Mouse (Mus musculus): Measurements from ENCODE around the gene Pigg.

Gene Pigg

GRCm38 (mm10) chr5:108354056-108354455 lies 41.6 kb downstream of the Pigg start:
- no peak for DNase-seq (ENCODE audit: low spot score in 2 of 2)

- DNase-seq (ENCODE audit: low spot score in 2 of 2) = no peak
These were observed 45.5 kb downstream of the Pigg start for GRCm38 (mm10) chr5:108357862-108358261.

GRCm38 (mm10) chr5:108359491-108359890 lies 47.1 kb downstream of the Pigg start:
- no peak for DNase-seq (ENCODE audit: low spot score in 2 of 2)

GRCm38 (mm10) chr5:108360211-108360610 lies 47.8 kb downstream of the Pigg start:
- no peak for DNase-seq (ENCODE audit: low spot score in 2 of 2)

GRCm38 (mm10) chr5:108362330-108362729 lies 49.9 kb downstream of the Pigg start:
- DNase-seq (ENCODE audit: low spot score in 2 of 2) = no peak

GRCm38 (mm10) chr5:108366328-108366983 lies 54.0 kb downstream of the Pigg start:
- peak in 1 of 2 experiments; percentile 24 for DNase-seq (ENCODE audit: low spot score in 2 of 2)

- DNase-seq (ENCODE audit: low spot score in 2 of 2) = peak in 1 of 2 experiments; percentile 52
These were observed 54.8 kb downstream of the Pigg start for GRCm38 (mm10) chr5:108366984-108367841.

- DNase-seq (ENCODE audit: low spot score in 2 of 2) = peak; percentile 35 to 46
These were observed 55.5 kb downstream of the Pigg start, which contains the start of gene Gm42517 for GRCm38 (mm10) chr5:108367871-108368332. Gene Gm42517 (minus strand): TSS chr5:108367922.

GRCm38 (mm10) chr5:108368446-108368845 lies 56.0 kb downstream of the Pigg start:
- no peak for DNase-seq (ENCODE audit: low spot score in 2 of 2)

GRCm38 (mm10) chr5:108368851-108369621 lies 56.6 kb downstream of the Pigg start:
- DNase-seq (ENCODE audit: low spot score in 2 of 2) = peak; percentile 81 to 88

GRCm38 (mm10) chr5:108369964-108370363 lies 57.6 kb downstream of the Pigg start:
- no peak for DNase-seq (ENCODE audit: low spot score in 2 of 2)

GRCm38 (mm10) chr5:108374079-108374478 lies 61.7 kb downstream of the Pigg start:
- no peak for DNase-seq (ENCODE audit: low spot score in 2 of 2)

GRCm38 (mm10) chr5:108376059-108376458 lies 63.6 kb downstream of the Pigg start:
- DNase-seq (ENCODE audit: low spot score in 2 of 2) = no peak

- DNase-seq (ENCODE audit: low spot score in 2 of 2) = no peak
These were observed 65.9 kb downstream of the Pigg start for GRCm38 (mm10) chr5:108378346-108378745.

- no peak for DNase-seq (ENCODE audit: low spot score in 2 of 2)
These were observed 73.2 kb downstream of the Pigg start for GRCm38 (mm10) chr5:108385632-108386031.

- DNase-seq (ENCODE audit: low spot score in 2 of 2) = no peak
These were observed 74.0 kb downstream of the Pigg start for GRCm38 (mm10) chr5:108386449-108386848.

- no peak for DNase-seq (ENCODE audit: low spot score in 2 of 2)
These were observed 75.8 kb downstream of the Pigg start, which contains the start of gene Pde6b for GRCm38 (mm10) chr5:108388201-108388600. Gene Pde6b (plus strand): TSS chr5:108388391.

- no peak for DNase-seq (ENCODE audit: low spot score in 2 of 2)
These were observed 77.3 kb downstream of the Pigg start for GRCm38 (mm10) chr5:108389744-108390143.

All from frontal cortex, postnatal 10 days (tissue).